8 mouse cellular contexts compared by ENCODE assay signal in the genomic region with DNA sequence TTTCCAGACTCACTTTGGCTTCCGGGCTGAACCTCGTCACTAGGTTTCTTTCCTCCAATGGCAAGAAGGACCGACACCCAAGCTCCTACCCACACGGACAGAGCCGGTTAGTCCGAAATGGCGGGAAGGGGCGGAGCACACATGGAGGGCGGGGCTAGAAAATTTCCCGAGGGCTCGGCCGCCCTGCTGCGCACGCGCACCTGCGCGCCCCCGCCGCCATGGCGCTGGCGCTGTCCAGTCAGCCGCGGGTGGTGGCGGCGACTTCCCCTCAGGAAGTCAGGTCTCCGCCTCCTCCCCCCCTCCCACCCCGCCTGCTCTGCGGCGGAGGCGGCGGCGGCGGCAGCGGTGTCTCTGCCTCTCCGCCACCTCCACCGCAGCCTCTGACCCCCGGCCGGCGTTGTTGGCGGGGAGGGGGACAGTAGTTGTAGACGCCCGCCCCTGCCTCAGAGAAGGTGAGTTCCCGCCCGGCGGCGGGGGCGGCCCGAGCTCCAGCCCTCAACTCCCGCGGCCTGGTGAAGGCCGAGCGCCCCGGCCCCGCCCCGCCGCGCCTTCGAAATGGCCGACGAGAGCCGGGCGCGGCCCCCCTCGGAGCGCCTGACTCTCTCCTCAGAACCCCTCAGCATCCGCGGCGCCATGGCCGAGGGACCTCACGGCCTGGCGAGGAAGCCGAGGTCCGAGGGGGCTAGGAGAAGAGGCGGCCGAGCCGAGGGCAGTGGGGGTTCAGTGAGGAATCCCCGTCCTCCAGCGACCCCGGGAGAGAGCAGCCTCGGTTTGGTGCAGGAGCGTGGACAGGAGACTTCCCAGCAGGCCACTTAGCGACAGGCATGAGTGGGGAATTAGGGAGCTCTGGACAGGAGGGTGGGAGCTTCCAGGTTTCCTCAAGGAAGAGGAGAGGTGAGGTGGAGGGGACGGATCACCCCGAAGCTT. TPM values are rescaled to one million over a fixed set of nuclear protein-coding genes. Genes with fewer than 3 reads are reported as not detected.
A peak's percentile ranks its signal among the peaks of the same experiment; 100 is the strongest.
DNase-seq lines count a peak whose midpoint lies in the region; ATAC-seq lines count a peak whose summit lies in the region.

A gene (plus strand): TSS at position 289 of the 927 bp plus-strand sequence.

- ATAC-seq in CD4-positive, CD25-positive, alpha-beta regulatory T cell, adult 4 months, result peak; percentile 89
- peak; percentile 91 for ATAC-seq in heart, embryonic 14.5 days (ENCODE audit: insufficient number of reproducible peaks, insufficient read depth, low FRiP score, low read depth)
- peak; percentile 92 for ATAC-seq in liver, embryonic 13.5 days (ENCODE audit: low read depth)
- ATAC-seq in stomach, embryonic 16.5 days (ENCODE audit: insufficient read depth, low FRiP score), result peak; percentile 97

- peak; percentile 93 for DNase-seq in c-Kit-negative CD71-positive TER-119-positive erythroid progenitor cells, embryonic 14.5 days (ENCODE audit: low read depth, low spot score)
- peak; percentile 96 for DNase-seq in fibroblast of lung, adult 2 months (ENCODE audit: low read depth)
- DNase-seq in kidney, postnatal 14 days, result peak; percentile 99
- DNase-seq in liver, embryonic 13.5 days, result peak; percentile 97
- DNase-seq in neural tube, embryonic 10.5 days (ENCODE audit: extremely low spot score, low spot score), result peak; percentile 93

- no peaks in the 10 kb centered on the region for H3K27me3 ChIP-seq in heart, embryonic 14.5 days (ENCODE audit: control insufficient read depth, insufficient read depth, low read length)
- no peaks in the 10 kb centered on the region for H3K27me3 ChIP-seq in liver, embryonic 13.5 days
- H3K27me3 ChIP-seq in stomach, embryonic 16.5 days (ENCODE audit: control insufficient read depth, insufficient read depth, low read length), result no peaks in the 10 kb centered on the region

- peaks cover 11 to 27% of the 10 kb centered on the region in 2 experiments for H3K4me1 ChIP-seq in heart, embryonic 14.5 days (ENCODE audit: control insufficient read depth in 2 of 2, insufficient read depth in 2 of 2, low read length in 2 of 2)
- H3K4me1 ChIP-seq in liver, embryonic 13.5 days (replicated peaks), result peaks cover 25% of the 10 kb centered on the region
- H3K4me1 ChIP-seq in stomach, embryonic 16.5 days (ENCODE audit: control insufficient read depth, insufficient read depth, low read length), result peaks cover 10% of the 10 kb centered on the region; the same call in 1 of the 2 replicates

- under 1% methylated on average over 76 of the region's 84 CpGs for WGBS in heart, embryonic 14.5 days
- WGBS in liver, embryonic 13.5 days (ENCODE audit: insufficient replicate concordance), result under 1% methylated on average over 67 of the region's 84 CpGs
- WGBS in stomach, embryonic 16.5 days, result under 1% methylated on average over 73 of the region's 84 CpGs

- no peaks in the 10 kb centered on the region for H3K36me3 ChIP-seq in heart, embryonic 14.5 days (ENCODE audit: control insufficient read depth, insufficient read depth, low read length)
- H3K36me3 ChIP-seq in liver, embryonic 13.5 days, result no peaks in the 10 kb centered on the region
- no peaks in the 10 kb centered on the region for H3K36me3 ChIP-seq in stomach, embryonic 16.5 days (ENCODE audit: control insufficient read depth, insufficient read depth, low read length)

- peak within 1 kb of the TSS; percentile 93 to 96 for H3K27ac ChIP-seq in heart, embryonic 14.5 days (replicated peaks in 1 of 2; ENCODE audit: control insufficient read depth in 1 of 2, insufficient read depth in 1 of 2, low read depth in 2 of 2, low read length in 2 of 2)
- peak within 1 kb of the TSS; percentile 92 for H3K27ac ChIP-seq in liver, embryonic 13.5 days
- peak within 1 kb of the TSS; percentile 88 for H3K27ac ChIP-seq in stomach, embryonic 16.5 days (ENCODE audit: low read length)

- H3K4me2 ChIP-seq in heart, embryonic 14.5 days (ENCODE audit: low read length), result peak within 1 kb of the TSS; percentile 85
- H3K4me2 ChIP-seq in liver, embryonic 13.5 days, result peak within 1 kb of the TSS; percentile 85
- H3K4me2 ChIP-seq in stomach, embryonic 16.5 days (ENCODE audit: low read depth, low read length), result peak within 1 kb of the TSS; percentile 77

- H3K9ac ChIP-seq in heart, embryonic 14.5 days (ENCODE audit: low read length), result peak within 1 kb of the TSS; percentile 97
- H3K9ac ChIP-seq in liver, embryonic 13.5 days, result peak within 1 kb of the TSS; percentile 98
- peak within 1 kb of the TSS; percentile 86 for H3K9ac ChIP-seq in stomach, embryonic 16.5 days (ENCODE audit: low read length)

- H3K4me3 ChIP-seq in heart, embryonic 14.5 days (ENCODE audit: control insufficient read depth in 1 of 2, insufficient read depth in 1 of 2, low read depth in 1 of 2, low read length in 2 of 2), result peak within 1 kb of the TSS; percentile 75 to 86
- peak within 1 kb of the TSS; percentile 88 for H3K4me3 ChIP-seq in liver, embryonic 13.5 days (replicated peaks)
- H3K4me3 ChIP-seq in stomach, embryonic 16.5 days (replicated peaks; ENCODE audit: low read length), result peak within 1 kb of the TSS; percentile 56

- H3K9me3 ChIP-seq in heart, embryonic 14.5 days (ENCODE audit: control insufficient read depth, low read length), result no peaks in the 10 kb centered on the region
- H3K9me3 ChIP-seq in liver, embryonic 13.5 days (replicated peaks), result no peaks in the 10 kb centered on the region
- no peaks in the 10 kb centered on the region for H3K9me3 ChIP-seq in stomach, embryonic 16.5 days (replicated peaks; ENCODE audit: control insufficient read depth, low read length)

RNA-seq across cellular contexts. Expression of the gene that starts here (rescaled TPM):
- 100 to 1,000 TPM in 1 of 2 experiments, 10 to 100 TPM in 1; 85.1 to 101 TPM for polyA plus RNA-seq in CD4-positive, CD25-positive, alpha-beta regulatory T cell, adult 4 months (2017; shearing (Covaris generic))
- polyA plus RNA-seq in heart, embryonic 14.5 days (2014; fragmentation: Nextera tagmentation; extraction: Ambion mirVana), result 65.1 and 69.2 TPM in 2 replicates
- 24.0 and 27.8 TPM in 2 replicates for polyA plus RNA-seq in liver, embryonic 13.5 days (2015; fragmentation: Nextera tagmentation; extraction: Ambion mirVana)
- 57.0 and 57.5 TPM in 2 replicates for polyA plus RNA-seq in stomach, embryonic 16.5 days (2015; fragmentation: Nextera tagmentation; extraction: Ambion mirVana)

Comparison
In these comparisons a context has a peak if more than half of its experiments do, and no peak if none do; other contexts are left out.
1. Peak in every context shown above with its lines: DNase-seq, ATAC-seq, H3K4me3 ChIP-seq and H3K27ac ChIP-seq.